Mouse (Mus musculus): Measurements from ENCODE around the gene Pla2r1.

- TF ChIP-seq POLR2A (IDR thresholded peaks at IDR 0.05; ENCODE audit: borderline replicate concordance, control insufficient read depth, low read depth, low read length) (no peak), CTCF (IDR thresholded peaks at IDR 0.05; ENCODE audit: control insufficient read depth, insufficient read depth, low read length) (no peak)
Measured at GRCm38 (mm10) chr2:60449732-60450131, 103.4 kb downstream of the Pla2r1 start.

Measured in bone marrow, adult 2 months (tissue).